Mouse (Mus musculus) forebrain, postnatal 0 days (tissue): ENCODE measurements around the gene Trim66. TPM values are rescaled to one million over a fixed set of nuclear protein-coding genes. Genes with fewer than 3 reads are reported as not detected.

Experiments used
- ATAC-seq: fragments of 200-750 bp; cut with Nextera tagmentation; 2 replicates; pipeline ENCODE4 v1.8.0; 2017; ENCODE audit warnings: mild to moderate bottlenecking, moderate library complexity
- DNase-seq: peaks from one replicate; pipeline ENCODE4 v3.0.0-alpha.2; 2015
- H3K27ac ChIP-seq: fragments of 300-500 bp; sonication (generic); 2 replicates; pipeline ENCODE4 v1.5.1; 2014; ENCODE audit warnings: low read depth, mild to moderate bottlenecking, antibody characterized with exemption, low read length, moderate library complexity, mixed read lengths
- H3K27me3 ChIP-seq: fragments of 300-500 bp; sonication (generic); 2 replicates; pipeline ENCODE4 v1.6.1; 2014; ENCODE audit warnings: mild to moderate bottlenecking, low read length, mixed read lengths; ENCODE audit not compliant: insufficient read depth
- H3K36me3 ChIP-seq: fragments of 300-500 bp; sonication (generic); 2 replicates; pipeline ENCODE4 v1.6.1; 2014; ENCODE audit warnings: mild to moderate bottlenecking, moderate library complexity; ENCODE audit not compliant: insufficient read depth
- H3K4me1 ChIP-seq: fragments of 300-500 bp; sonication (generic); 2 replicates; pipeline ENCODE4 v1.6.1; 2014; ENCODE audit warnings: antibody characterized with exemption; ENCODE audit not compliant: insufficient read depth
- H3K4me2 ChIP-seq: fragments of 300-500 bp; sonication (generic); 2 replicates; pipeline ENCODE4 v1.6.1; 2014; ENCODE audit warnings: low read depth, mild to moderate bottlenecking, moderate library complexity
- H3K4me3 ChIP-seq: fragments of 300-500 bp; sonication (generic); 2 replicates; pipeline ENCODE4 v1.5.1; 2014; ENCODE audit warnings: low read depth, low read length, mixed read lengths
- H3K9ac ChIP-seq: fragments of 300-500 bp; sonication (generic); 2 replicates; pipeline ENCODE4 v1.6.1; 2014; ENCODE audit warnings: mild to moderate bottlenecking
- H3K9me3 ChIP-seq: fragments of 300-500 bp; sonication (generic); 2 replicates; pipeline ENCODE4 v1.6.1; 2016; ENCODE audit warnings: low read length
- CTCF ChIP-seq: sonication (generic); IDR thresholded peaks from 2 replicates; pipeline ENCODE4 v1.5.1; 2016; ENCODE audit warnings: antibody characterized with exemption, control low read depth, low read depth
- WGBS: fragments of 180-500 bp; shearing (Covaris S2); extraction: QIAGEN DNeasy Blood & Tissue Kit; methylation state at CpG from one replicate; pipeline ENCODE4 v1.1.7; 2014; 5-methylcytosine and 5-hydroxymethylcytosine counted together
- polyA plus RNA-seq: library from polyadenylated mRNA; unstranded; fragments of >200 nt; fragmentation: Nextera tagmentation; extraction: Ambion mirVana; gene quantifications from 2 replicates; pipeline ENCODE4 v1.2.1, GENCODE M21; 2015
- total RNA-seq: library from RNA; depleted of rRNA; stranded (reverse); fragments of >200 nt; gene quantifications from 2 replicates; pipeline ENCODE4 v1.2.3, GENCODE M21; 2014

Trim66 gene
- total and polyA plus RNA-seq, 2 experiments from 2014 or later: 0.41 to 3.9 TPM

DNA sequence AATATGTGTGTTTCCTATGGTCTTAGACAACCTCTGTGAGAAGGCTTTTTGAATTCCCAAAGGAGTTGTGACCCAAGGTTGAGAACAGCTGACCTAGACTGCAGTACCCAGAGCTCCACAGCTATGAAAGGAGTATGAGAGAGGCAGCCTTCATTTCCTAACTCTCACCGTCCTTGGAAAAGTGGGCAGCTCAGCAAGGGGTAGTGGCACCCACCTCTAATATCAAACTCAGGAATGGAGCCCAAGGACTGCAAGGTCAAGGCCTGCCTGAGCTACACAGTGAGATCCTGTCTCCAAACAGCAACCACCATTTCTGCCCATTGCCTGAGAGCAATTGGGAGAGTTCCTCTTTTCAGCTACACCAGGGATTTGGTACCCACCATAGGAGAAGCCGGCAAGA is 21.8 kb upstream of the Trim66 start:
- no peak overlapping the region for H3K27ac ChIP-seq
- WGBS: 80% methylated on average over 2 of the region's 2 CpGs
- no peak overlapping the region for H3K4me2 ChIP-seq
- H3K36me3 ChIP-seq: peaks cover 28% of the 10 kb centered on the region
- no peak for ATAC-seq
- no peaks in the 10 kb centered on the region for H3K27me3 ChIP-seq
- no peak overlapping the region for H3K4me3 ChIP-seq
- no peaks in the 10 kb centered on the region for H3K9me3 ChIP-seq
- DNase-seq: no peak
- H3K4me1 ChIP-seq: no peaks in the 10 kb centered on the region
- TF ChIP-seq CTCF: no peak
- no peak overlapping the region for H3K9ac ChIP-seq

DNA sequence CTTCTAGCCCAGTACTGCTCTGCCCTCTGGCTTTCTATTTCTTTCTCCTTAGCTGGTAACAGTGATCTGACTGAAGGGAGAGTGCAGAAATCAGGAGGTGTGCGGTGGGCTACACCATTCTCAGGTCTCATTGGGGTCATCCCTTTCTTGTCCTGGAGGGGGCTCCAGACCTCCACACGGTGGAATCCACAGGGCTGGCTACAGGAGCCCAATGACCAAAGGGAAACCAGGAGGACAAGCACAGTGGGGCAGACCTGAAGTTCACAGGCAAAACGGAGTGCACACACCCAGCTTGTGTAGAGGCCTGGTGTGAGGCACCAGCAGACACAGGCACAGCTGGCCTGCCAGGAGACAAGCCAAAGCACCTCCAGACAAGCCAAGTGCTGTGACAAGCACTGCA is 20.4 kb upstream of the Trim66 start:
- DNase-seq: peak; percentile 53
- Histone ChIP-seq H3K27me3 (no peaks in the 10 kb centered on the region), H3K27ac (no peak overlapping the region), H3K4me2 (no peak overlapping the region), H3K9ac (no peak overlapping the region), H3K9me3 (no peaks in the 10 kb centered on the region), H3K36me3 (peaks cover 35% of the 10 kb centered on the region), H3K4me1 (no peaks in the 10 kb centered on the region), H3K4me3 (no peak overlapping the region)
- whole genome bisulfite sequencing: 9% methylated on average over 3 of the region's 3 CpGs
- peak; percentile 81 for TF ChIP-seq CTCF
- ATAC-seq: peak; percentile 83

DNA sequence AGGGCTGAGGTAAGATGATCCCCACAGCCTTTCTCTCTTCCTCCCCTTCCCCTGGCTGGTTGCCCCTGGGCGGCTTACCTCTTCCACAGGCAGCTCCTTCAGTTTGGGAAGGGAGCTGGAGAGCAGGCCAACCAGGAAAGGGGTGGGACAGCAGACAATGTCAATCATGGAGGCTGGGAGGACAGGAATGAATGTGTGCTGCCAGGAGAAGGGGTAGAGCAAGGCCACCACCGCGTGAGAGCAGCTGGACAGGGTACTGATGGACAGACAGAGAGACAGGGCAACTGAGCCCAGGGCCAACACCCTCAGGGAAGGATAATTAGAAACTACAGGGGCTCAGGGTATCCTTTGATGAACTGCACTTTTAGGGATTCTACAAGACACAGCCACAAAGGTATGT is 19.6 kb upstream of the Trim66 start:
- Histone ChIP-seq H3K27ac (no peak overlapping the region), H3K27me3 (no peaks in the 10 kb centered on the region), H3K4me1 (no peaks in the 10 kb centered on the region), H3K4me2 (no peak overlapping the region), H3K4me3 (no peak overlapping the region), H3K9ac (no peak overlapping the region), H3K36me3 (peaks cover 42% of the 10 kb centered on the region), H3K9me3 (no peaks in the 10 kb centered on the region)
- DNase-seq (no peak), ATAC-seq (no peak)
- TF ChIP-seq CTCF: no peak
- WGBS: 80% methylated on average over 3 of the region's 3 CpGs

DNA sequence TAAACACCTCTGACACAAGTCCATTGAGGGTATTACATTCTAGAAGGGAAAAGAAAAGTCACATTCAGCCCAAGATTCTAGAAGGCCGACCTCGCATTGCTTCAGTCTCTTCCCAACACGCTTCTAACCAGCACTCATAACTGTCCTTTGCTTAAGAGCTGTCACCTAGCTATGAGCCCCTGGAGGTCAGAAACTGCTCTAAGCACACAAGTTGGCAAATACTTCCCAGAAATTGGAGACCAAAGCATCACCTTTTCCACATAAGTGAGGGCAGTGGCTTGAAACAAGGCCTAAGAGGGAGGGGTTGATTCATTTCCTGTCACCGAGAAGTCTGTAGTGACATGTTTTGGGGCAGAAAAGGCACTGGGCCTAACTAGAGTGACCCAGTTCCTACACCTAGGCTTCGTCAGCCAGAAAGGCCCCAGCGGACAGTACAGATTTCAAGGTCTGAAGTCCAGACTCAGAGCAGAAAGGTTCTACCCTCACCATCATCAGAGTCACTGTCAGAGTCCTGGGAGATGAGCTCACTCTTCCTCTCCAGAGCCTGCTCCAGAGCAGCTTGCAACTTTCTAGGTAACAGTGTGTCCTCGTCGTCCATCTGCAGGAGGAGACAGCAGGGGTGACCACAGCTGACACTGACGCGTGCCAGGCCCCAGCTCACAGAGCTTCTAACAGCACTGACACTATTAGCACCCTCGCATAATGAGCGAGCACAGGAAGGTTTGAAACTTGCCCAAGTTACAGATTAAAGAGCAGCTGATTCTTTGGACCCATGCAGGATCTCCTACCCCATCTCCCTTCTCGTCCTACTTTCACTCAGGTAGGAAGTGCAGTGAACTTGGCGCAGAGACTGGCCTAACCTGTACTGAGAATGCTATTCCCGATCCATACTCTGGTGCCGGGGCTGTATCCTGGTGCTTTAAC is 18.1 kb upstream of the Trim66 start:
- H3K4me2 ChIP-seq: no peak overlapping the region
- no peak overlapping the region for H3K4me3 ChIP-seq
- no peak for TF ChIP-seq CTCF
- no peaks in the 10 kb centered on the region for H3K9me3 ChIP-seq
- H3K36me3 ChIP-seq: peaks cover 52% of the 10 kb centered on the region
- H3K27ac ChIP-seq: no peak overlapping the region
- H3K4me1 ChIP-seq: no peaks in the 10 kb centered on the region
- H3K9ac ChIP-seq: no peak overlapping the region
- H3K27me3 ChIP-seq: no peaks in the 10 kb centered on the region
- WGBS: 80% methylated on average over 16 of the region's 16 CpGs
- ATAC-seq (no peak), DNase-seq (no peak)

DNA sequence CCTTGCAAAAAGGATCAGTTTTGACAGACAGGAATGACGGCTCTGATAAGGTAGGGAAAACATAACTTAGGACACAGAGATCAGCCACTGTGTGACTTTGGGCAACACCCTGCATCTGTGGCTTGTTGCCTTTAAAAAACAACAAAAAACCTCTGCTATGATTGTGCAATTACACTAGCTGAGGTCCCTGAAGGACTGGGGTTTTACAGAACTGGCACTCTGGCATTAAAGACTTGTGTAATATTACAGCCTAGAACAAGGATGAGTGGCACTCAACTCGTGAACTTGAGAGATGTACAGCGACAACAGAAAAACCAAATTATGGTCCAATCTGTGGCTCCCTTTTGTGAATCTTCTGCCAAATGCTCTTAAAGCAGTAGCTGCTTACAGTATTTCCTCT is 16.8 kb upstream of the Trim66 start:
- peaks cover 53% of the 10 kb centered on the region for H3K36me3 ChIP-seq
- WGBS: 81% methylated on average over 3 of the region's 3 CpGs
- H3K4me3 ChIP-seq: no peak overlapping the region
- no peak overlapping the region for H3K27ac ChIP-seq
- peaks cover 6% of the 10 kb centered on the region for H3K4me1 ChIP-seq
- no peak overlapping the region for H3K4me2 ChIP-seq
- no peak for DNase-seq
- H3K9me3 ChIP-seq: no peaks in the 10 kb centered on the region
- no peaks in the 10 kb centered on the region for H3K27me3 ChIP-seq
- TF ChIP-seq CTCF: no peak
- no peak for ATAC-seq
- H3K9ac ChIP-seq: no peak overlapping the region

DNA sequence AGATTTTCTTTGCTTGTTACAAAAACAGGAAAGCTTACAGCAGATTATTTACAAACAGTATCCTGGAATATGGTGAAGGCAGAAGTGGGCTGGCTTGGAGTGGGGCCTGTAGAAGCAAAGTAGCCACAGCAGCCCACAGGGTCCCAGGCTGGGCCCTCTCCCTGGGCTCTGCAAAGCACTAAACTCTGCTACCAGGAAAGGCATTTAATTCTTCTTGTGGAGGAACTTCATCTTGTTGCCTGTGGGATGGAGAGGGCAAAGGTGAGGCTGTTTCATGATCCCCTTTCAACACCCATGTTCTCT is 16.5 kb upstream of the Trim66 start:
- no peak overlapping the region for H3K4me3 ChIP-seq
- H3K4me1 ChIP-seq: peaks cover 7% of the 10 kb centered on the region
- no peak overlapping the region for H3K9ac ChIP-seq
- no peak overlapping the region for H3K27ac ChIP-seq
- H3K9me3 ChIP-seq: no peaks in the 10 kb centered on the region
- ATAC-seq: no peak
- no peak for DNase-seq
- no peak for TF ChIP-seq CTCF
- H3K36me3 ChIP-seq: peaks cover 53% of the 10 kb centered on the region
- no peak overlapping the region for H3K4me2 ChIP-seq
- no peaks in the 10 kb centered on the region for H3K27me3 ChIP-seq

DNA sequence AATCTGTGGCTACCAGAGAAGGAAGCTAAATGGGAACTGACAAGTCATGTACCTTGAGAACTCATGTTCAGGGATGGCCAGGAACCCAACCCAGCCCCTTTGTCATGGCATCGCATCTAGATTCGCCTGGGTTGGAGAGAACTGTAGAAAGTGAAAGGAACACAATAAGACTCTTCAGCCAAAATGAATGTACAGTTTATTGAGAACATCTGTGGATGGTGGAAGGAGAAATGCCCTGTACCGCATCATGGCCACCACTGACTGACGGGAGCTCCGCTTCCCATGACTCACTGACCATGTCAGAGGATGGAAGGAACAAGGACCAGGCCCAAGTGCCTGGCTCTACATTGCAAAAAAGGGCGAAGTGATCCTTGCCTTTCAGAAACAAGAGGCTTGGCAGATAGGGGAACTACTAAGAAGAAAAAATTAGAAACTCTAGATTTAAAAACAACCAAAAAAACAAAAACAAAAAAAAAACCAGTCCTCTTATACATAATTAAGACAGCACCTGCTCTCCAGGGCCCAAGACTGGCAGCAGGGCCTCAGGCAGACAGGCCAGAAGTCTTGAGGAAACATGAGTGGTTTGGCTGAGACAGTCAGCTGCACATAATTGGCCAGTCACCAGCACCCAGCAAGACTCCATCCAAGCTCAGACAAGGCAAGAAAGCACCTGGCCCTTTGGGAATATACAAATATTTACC is 16.0 kb upstream of the Trim66 start:
- Histone ChIP-seq H3K36me3 (peaks cover 53% of the 10 kb centered on the region), H3K27ac (no peak overlapping the region)

More for the DNA sequence above, 16.0 kb upstream of the Trim66 start:
- Histone ChIP-seq H3K4me2 (no peak overlapping the region), H3K9ac (no peak overlapping the region), H3K4me1 (peaks cover 7% of the 10 kb centered on the region), H3K27me3 (no peaks in the 10 kb centered on the region), H3K4me3 (no peak overlapping the region), H3K9me3 (no peaks in the 10 kb centered on the region)
- DNase-seq (no peak), ATAC-seq (no peak)
- no peak for TF ChIP-seq CTCF
- 63% methylated on average over 6 of the region's 6 CpGs for WGBS
